11 mouse cellular contexts compared by ENCODE assay signal in genomic region chr2:105132933-105133795, GRCm38 (mm10). TPM values are rescaled to one million over a fixed set of nuclear protein-coding genes. Genes with fewer than 3 reads are reported as not detected.
DNase-seq lines count a peak whose midpoint lies in the region; ATAC-seq lines count a peak whose summit lies in the region.
"Had no signal": no experiment of that assay in that cellular context is flagged by ENCODE, and none has a peak within 500 bp of the region (broad histone marks: within the 10 kb centered on the region; RNA-seq: fewer than 3 reads in every experiment).

No protein-coding gene starts in this region.

- no peaks in the 10 kb centered on the region for H3K36me3 ChIP-seq in heart, embryonic 10.5 days
- no peaks in the 10 kb centered on the region for H3K36me3 ChIP-seq in liver, embryonic 11.5 days (ENCODE audit: control insufficient read depth, insufficient read depth, low read length)
- H3K36me3 ChIP-seq in limb, embryonic 12.5 days = no peaks in the 10 kb centered on the region

- intact Hi-C loops in heart, postnatal 14 days (cut with DNase I) = loop anchor here (5.0 kb wide), 1 partner anchor 44 kb away; no protein-coding TSS in a partner anchor
- intact Hi-C loops in gastrocnemius, postnatal 14 days (cut with DNase I; ENCODE audit: low total_unique reads) = no loop called here

- DNase-seq in heart, embryonic 10.5 days (ENCODE audit: low spot score) = no peak
- DNase-seq in heart, postnatal 14 days = no peak
- DNase-seq in liver, embryonic 11.5 days (ENCODE audit: low spot score) = peak; percentile 39
- no peak for DNase-seq in liver
- DNase-seq in R1 (ENCODE audit: low read depth, low spot score) = peak; percentile 23
- DNase-seq in cerebellum, adult 9-11 months = no peak
- no peak for DNase-seq in gastrocnemius, postnatal 14 days

- WGBS in heart, embryonic 10.5 days = 2% methylated on average over 43 of the region's 43 CpGs
- WGBS in liver, embryonic 11.5 days = 5% methylated on average over 43 of the region's 43 CpGs
- WGBS in limb, embryonic 12.5 days = 1% methylated on average over 43 of the region's 43 CpGs

- peak overlapping the region; percentile 60; the same call in 1 of the 2 replicates for H3K27ac ChIP-seq in heart, embryonic 10.5 days
- H3K27ac ChIP-seq in liver, embryonic 11.5 days (ENCODE audit: low read depth, low read length) = no peak overlapping the region
- no peak overlapping the region for H3K27ac ChIP-seq in limb, embryonic 12.5 days

- H3K4me3 ChIP-seq in heart, embryonic 10.5 days = peak overlapping the region; percentile 45
- peak overlapping the region; percentile 2; the same call in 1 of the 2 replicates for H3K4me3 ChIP-seq in liver, embryonic 11.5 days (ENCODE audit: low read depth, low read length)
- H3K4me3 ChIP-seq in limb, embryonic 12.5 days (replicated peaks) = 0 out of 2 replicates have a peak overlapping the region, but pooled peaks have one; percentile 4

- H3K27me3 ChIP-seq in heart, embryonic 10.5 days (ENCODE audit: insufficient read depth, poor library complexity, severe bottlenecking) = peaks cover 99% of the 10 kb centered on the region
- H3K27me3 ChIP-seq in liver, embryonic 11.5 days (replicated peaks; ENCODE audit: control insufficient read depth, insufficient read depth, low read length) = peaks cover 90% of the 10 kb centered on the region
- H3K27me3 ChIP-seq in limb, embryonic 12.5 days = peaks cover 97% of the 10 kb centered on the region

- H3K9me3 ChIP-seq in heart, embryonic 10.5 days = no peaks in the 10 kb centered on the region
- no peaks in the 10 kb centered on the region for H3K9me3 ChIP-seq in liver, embryonic 11.5 days (ENCODE audit: control insufficient read depth, low read length)
- H3K9me3 ChIP-seq in limb, embryonic 12.5 days = no peaks in the 10 kb centered on the region

- peak overlapping the region; percentile 31; the same call in 1 of the 2 replicates for H3K4me2 ChIP-seq in liver, embryonic 11.5 days
- no peak overlapping the region for H3K4me2 ChIP-seq in limb, embryonic 12.5 days

- peaks cover 24% of the 10 kb centered on the region for H3K4me1 ChIP-seq in heart, embryonic 10.5 days
- H3K4me1 ChIP-seq in liver, embryonic 11.5 days (replicated peaks; ENCODE audit: control insufficient read depth, insufficient read depth, low read length) = 0 out of 2 replicates have a peak, but pooled peaks cover 3% of the 10 kb centered on the region
- peaks cover 3% of the 10 kb centered on the region; the same call in 1 of the 2 replicates for H3K4me1 ChIP-seq in limb, embryonic 12.5 days (replicated peaks)

- H3K9ac ChIP-seq in liver, embryonic 11.5 days (ENCODE audit: low read depth, low read length) = no peak overlapping the region
- no peak overlapping the region for H3K9ac ChIP-seq in limb, embryonic 12.5 days (replicated peaks)

- no peak for ATAC-seq in liver, embryonic 11.5 days (replicated peaks; ENCODE audit: low FRiP score)
- no peak for ATAC-seq in limb, embryonic 12.5 days (ENCODE audit: insufficient number of reproducible peaks, insufficient read depth, low FRiP score, low TSS enrichment, low read depth)

RNA-seq across cellular contexts. Expression of gene Wt1, which starts 6.8 kb away (rescaled TPM):
- polyA plus RNA-seq in heart, embryonic 10.5 days (2016; fragmentation: Nextera tagmentation; extraction: Ambion mirVana) = 36.5 and 41.9 TPM in 2 replicates
- 10 to 100 TPM; 13.0 to 13.8 TPM for total RNA-seq in heart, postnatal 14 days (2021)
- 19.6 and 21.3 TPM in 2 replicates for polyA plus RNA-seq in liver, embryonic 11.5 days (2014; fragmentation: Nextera tagmentation; extraction: Ambion mirVana)
- polyA plus RNA-seq in limb, embryonic 12.5 days (2016; fragmentation: Nextera tagmentation; extraction: Ambion mirVana) = 0.49 and 0.82 TPM in 2 replicates
- total RNA-seq in gastrocnemius, postnatal 14 days (2021) = not detected
- polyA plus RNA-seq: C2C12 had no signal

RNA-seq across cellular contexts. Expression of gene Gm11060, which starts 41.3 kb away (rescaled TPM):
- not detected in 2 replicates for polyA plus RNA-seq in heart, embryonic 10.5 days (2016; fragmentation: Nextera tagmentation; extraction: Ambion mirVana)
- total RNA-seq in heart, postnatal 14 days (2021) = not detected
- not detected in 2 replicates for polyA plus RNA-seq in liver, embryonic 11.5 days (2014; fragmentation: Nextera tagmentation; extraction: Ambion mirVana)
- not detected in 2 replicates for polyA plus RNA-seq in limb, embryonic 12.5 days (2016; fragmentation: Nextera tagmentation; extraction: Ambion mirVana)
- not detected for total RNA-seq in gastrocnemius, postnatal 14 days (2021)
- total RNA-seq: gastrocnemius, postnatal 4 days; left cerebral cortex, postnatal 14 days had no signal
- polyA plus RNA-seq: C2C12 had no signal

Comparison
In these comparisons a context has a peak if more than half of its experiments do, and no peak if none do; other contexts are left out.
1. DNase-seq: peak in liver, embryonic 11.5 days (single experiment) and R1 (single experiment); none in heart, embryonic 10.5 days (single experiment), heart, postnatal 14 days (0 of 2), liver (single experiment), cerebellum, adult 9-11 months (single experiment) and gastrocnemius, postnatal 14 days (single experiment).
2. RNA of gene Wt1, which starts 6.8 kb away (polyA plus RNA-seq): 36.5 to 41.9 TPM in heart, embryonic 10.5 days and 19.6 to 21.3 TPM in liver, embryonic 11.5 days; 0.49 to 0.82 TPM in limb, embryonic 12.5 days; every median in the first group is over 10 times any median in the second.
3. Peak in every context shown above with its lines, with median percentiles within 50 percentile points of each other: H3K4me3 ChIP-seq.